Mouse (Mus musculus) ES-E14 (cell line): ENCODE measurements around the gene Rd3l.

Experiments used
- CHD2 ChIP-seq: IDR thresholded peaks from 2 replicates; pipeline ENCODE4 v1.6.1; 2014; ENCODE audit warnings: mild to moderate bottlenecking, low read depth, low read length, inconsistent platforms
- HCFC1 ChIP-seq: IDR thresholded peaks from 2 replicates; pipeline ENCODE4 v1.6.1; 2012; ENCODE audit warnings: low read length, inconsistent platforms, borderline replicate concordance; ENCODE audit not compliant: insufficient read depth
- MAFK ChIP-seq: IDR thresholded peaks from 2 replicates; pipeline ENCODE4 v1.6.1; 2014; ENCODE audit warnings: mild to moderate bottlenecking, low read depth, low read length, inconsistent platforms; ENCODE audit not compliant: insufficient read depth
- ZC3H11A ChIP-seq: IDR thresholded peaks from 2 replicates; pipeline ENCODE4 v1.6.1; 2012; ENCODE audit warnings: low read depth, mild to moderate bottlenecking, inconsistent platforms, low read length, borderline replicate concordance

GRCm38 (mm10) chr12:111971231-111971686, 9.9 kb downstream of the Rd3l start, which contains the start of gene Tdrd9:
- TF ChIP-seq ZC3H11A = no peak
- no peak for TF ChIP-seq MAFK
- no peak for TF ChIP-seq HCFC1
- TF ChIP-seq CHD2 = no peak
